Mouse (Mus musculus) embryo, embryonic 9.5 days (tissue): ENCODE measurements around the gene Crx.
"Not testable (repeated sequence)": the region's sequence is repeated elsewhere in the genome, so short reads cannot be mapped to it uniquely, and the experiment has no call there.

Experiments used
- DNase-seq: peaks from one replicate; pipeline ENCODE4 v3.0.0-alpha.2; 2017; ENCODE audit errors: extremely low spot score

The Crx gene

GRCm38 (mm10) chr7:15879756-15880155 lies at the start of gene Crx:
Gene Crx (minus strand): TSS chr7:15879968.
- no peak for DNase-seq

- DNase-seq = peak; percentile 94
Observed at GRCm38 (mm10) chr7:15922220-15922773, 42.5 kb upstream of the Crx start, which contains the start of gene Selenow. Gene Selenow (minus strand): TSS chr7:15922402.

- DNase-seq = peak; percentile 69
Observed at GRCm38 (mm10) chr7:15921796-15922195, 42.0 kb upstream of the Crx start.

GRCm38 (mm10) chr7:15920645-15921190 lies 41.0 kb upstream of the Crx start:
- DNase-seq = no peak

GRCm38 (mm10) chr7:15919947-15920346 lies 40.2 kb upstream of the Crx start:
- no peak for DNase-seq

- no peak for DNase-seq
Observed at GRCm38 (mm10) chr7:15918371-15918770, 38.6 kb upstream of the Crx start.

DNA sequence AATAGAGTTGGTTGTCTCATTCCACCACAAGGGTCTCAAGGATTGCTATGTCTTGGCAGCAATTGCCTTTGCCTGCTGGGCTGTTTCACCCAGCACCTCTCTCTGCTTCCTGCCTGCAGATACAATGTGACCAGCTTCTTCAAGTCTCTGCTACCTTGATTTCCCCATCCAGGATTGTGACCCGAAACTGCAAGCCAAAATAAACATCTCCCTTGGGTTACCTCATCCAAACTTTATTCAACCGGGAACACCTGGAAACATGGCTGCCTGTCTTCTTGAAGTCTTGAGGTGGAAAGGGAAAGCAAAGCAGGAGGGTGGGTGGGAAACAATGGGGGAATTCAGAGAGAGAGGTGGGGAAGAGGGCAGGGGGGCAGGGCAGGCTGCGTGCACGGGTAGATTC lies 37.2 kb upstream of the Crx start:
- DNase-seq = no peak

- no peak for DNase-seq
Observed at GRCm38 (mm10) chr7:15916134-15916723, 36.5 kb upstream of the Crx start.

- DNase-seq = not testable (repeated sequence)
Observed at GRCm38 (mm10) chr7:15915695-15916094, 35.9 kb upstream of the Crx start.

DNA sequence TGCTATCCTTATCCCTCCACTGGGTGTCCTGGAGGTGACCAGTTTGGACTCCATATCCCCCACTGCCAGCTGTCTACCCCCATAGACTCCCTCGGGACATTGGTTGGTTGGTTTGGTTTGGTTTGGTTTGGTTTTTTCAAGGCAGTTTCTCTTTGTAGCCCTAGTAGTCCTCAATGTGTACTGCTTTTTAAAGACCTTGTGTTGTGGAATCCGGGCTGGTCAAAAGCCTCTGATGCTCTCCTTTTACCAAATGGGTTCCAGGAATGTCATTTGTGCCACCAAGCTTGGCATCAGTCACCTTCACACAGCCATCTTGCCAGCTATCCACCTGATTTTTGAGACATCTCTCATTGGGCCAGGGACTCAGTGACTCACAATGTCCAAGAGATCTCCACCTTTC lies 35.0 kb upstream of the Crx start:
- no peak for DNase-seq

DNA sequence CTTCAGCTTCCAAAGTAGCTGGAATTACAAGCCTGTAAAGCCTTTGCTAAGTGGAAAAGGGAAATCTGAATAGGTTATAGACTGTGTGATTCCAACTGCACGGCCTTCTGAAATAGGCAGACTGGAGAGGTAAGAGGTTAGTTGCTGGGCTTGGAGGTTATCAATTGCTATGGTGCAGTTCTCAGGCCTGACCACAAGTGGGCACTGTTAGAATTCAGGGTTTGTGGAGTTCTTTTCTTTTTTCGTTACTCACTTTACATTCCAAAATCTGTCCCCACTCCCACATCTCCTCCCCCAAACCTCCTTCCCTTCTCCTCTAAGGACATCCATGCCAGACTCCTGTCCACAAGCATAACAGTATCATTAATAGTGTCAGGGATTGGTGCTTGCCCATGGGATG lies 34.5 kb upstream of the Crx start:
- DNase-seq = peak; percentile 43

DNA sequence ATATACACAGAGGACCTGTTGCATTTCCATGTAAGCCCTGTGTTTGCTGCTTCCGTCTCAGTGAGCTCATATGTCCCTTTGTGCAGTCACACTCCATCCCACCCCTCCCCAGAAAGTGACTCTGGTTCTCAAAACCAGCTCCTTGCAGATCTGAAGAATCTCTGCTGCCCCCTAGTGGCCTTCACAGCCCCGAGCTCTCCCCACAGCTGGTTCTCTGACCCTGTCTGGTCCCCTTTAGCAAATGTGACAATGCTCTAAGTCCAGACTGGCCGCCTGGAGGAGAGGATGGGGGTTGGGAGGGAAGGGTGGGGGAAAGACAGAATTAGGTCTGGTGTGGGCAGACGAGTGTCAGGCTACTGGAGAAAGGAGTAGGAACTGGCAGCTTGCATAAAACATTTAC lies 32.4 kb upstream of the Crx start:
- DNase-seq = peak; percentile 87

GRCm38 (mm10) chr7:15910521-15910920 lies 30.8 kb upstream of the Crx start:
- DNase-seq = no peak

DNA sequence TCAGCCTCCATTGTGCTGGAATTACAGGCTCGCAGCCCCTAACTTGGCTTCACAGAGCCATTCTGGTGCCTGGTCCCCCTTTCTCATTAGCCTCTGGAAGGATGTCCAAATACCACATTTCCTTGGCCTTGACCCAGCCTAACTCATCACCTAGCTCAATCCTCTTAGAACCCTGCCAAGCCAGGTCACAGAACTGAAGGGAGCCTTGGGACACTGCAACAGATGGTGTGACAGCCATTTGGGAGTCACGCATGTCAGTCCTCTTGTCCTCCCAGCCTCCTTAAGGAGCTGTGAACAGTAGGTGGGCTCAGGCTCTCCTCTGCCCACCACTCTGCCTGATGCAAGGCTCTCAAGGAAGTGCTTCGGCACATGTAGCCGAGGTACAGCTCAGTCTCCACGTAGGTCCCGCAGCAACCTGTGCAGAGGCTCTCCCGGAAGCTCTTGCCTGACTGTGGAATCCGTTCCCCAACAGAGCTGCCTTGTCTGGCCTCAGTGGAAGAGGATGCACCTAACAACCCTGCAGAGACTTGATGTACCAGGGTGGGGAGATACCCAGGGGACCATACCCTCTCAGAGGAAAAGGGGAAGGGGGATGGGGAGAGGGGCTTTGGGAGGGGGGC lies 28.3 kb upstream of the Crx start:
- DNase-seq = no peak

DNA sequence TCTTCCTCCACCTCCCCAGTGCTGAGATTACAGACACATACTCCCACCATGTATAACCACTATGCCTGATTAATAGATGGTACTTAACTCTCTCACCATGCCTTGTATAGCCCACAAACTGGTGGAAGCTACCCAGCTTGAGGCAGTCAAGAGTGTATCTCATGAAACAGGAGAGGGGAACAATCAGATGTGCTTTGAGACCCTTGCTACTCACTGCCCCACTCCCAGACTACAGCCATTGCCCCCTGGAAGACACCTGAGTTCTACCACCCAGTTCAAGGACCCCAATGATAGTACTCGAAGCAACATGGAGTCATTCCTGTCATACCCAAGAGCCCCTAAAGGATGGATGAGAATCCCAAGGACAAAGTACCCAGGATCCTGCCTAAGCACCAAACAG lies 26.8 kb upstream of the Crx start:
- no peak for DNase-seq

DNA sequence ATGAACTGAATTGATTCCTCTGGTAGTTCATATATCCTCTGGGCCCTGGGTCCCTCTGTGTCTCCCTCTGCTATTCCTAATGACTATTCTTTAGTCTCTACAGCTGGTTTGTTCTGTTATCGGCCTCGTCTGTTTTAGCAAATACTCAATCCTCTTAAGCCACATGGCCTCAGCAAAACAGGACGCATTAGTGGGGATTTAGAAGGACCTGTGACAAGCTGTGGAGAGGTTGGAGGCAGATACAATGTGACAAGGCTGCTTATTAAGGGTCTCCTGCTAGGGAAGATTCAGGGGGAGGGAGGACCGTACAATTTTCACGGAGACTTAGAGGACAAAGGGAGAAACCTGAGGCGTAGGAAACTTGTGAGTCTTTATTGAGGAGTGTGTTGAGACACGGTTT lies 26.1 kb upstream of the Crx start:
- no peak for DNase-seq

- no peak for DNase-seq
Observed at GRCm38 (mm10) chr7:15901366-15902048, 21.7 kb upstream of the Crx start.

DNA sequence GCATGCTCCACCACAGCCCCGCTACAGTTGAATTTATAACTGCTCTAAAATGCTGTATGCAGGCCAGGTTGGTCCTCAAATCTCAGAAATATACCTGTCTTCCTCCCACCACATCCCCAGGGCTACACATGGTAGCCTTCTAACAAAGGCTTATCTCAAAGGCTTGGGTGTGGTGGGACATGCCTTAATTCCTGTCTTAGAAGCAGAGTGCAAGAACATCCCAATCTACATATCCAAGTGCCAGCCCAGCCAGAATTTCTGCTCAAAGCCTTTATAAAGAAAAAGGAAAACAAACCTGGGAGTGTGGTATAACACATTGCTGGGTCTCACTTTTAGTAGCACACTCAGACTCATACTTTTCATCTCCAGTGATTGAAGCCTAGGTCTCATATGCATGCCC lies 14.5 kb upstream of the Crx start:
- no peak for DNase-seq

- no peak for DNase-seq
Observed at GRCm38 (mm10) chr7:15884127-15884526, 4.4 kb upstream of the Crx start.

DNA sequence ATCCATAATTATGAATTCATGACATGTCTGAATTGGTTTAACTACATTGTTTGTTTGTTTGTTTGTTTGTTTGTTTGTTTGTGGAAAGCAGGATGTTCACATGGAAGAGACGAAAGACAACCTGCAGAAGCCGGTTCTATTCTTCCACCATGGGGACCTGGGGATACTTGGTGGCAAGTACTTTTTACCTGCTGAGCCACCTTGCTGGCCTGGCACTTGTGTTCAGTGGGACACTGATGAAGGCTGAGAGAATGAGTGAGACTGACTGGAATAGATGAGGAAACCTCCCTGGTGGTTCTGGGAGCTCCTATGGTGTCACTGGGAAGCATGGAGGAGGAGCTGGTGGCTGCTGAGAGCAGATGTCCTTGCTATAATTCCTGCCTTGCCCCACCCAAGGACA lies 2.5 kb upstream of the Crx start, which contains the start of gene Crxos:
TSS of gene Crxos (plus strand) at position 301 of the 400 bp plus-strand sequence.
- no peak for DNase-seq

DNA sequence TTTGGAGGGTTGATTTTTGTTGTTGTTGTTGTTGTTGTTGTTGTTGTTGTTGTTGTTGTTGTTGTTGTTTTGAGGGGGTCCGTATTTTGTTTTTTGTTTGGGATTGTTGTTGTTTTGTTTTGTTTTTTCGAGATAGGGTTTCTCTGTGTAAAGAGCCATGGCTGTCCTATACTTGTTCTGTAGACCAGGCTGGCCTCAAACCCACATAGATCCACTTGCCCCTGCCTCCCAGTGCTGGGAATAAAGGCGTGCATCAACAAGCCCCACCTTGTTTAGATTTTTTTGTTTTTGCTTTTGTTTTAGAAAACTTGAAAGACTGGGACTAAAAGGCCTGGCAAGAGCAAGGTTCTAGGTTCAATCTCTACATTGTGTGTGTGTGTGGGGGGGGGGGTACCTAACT lies 2.1 kb upstream of the Crx start:
- DNase-seq = no peak

- peak; percentile 7 for DNase-seq
Observed at GRCm38 (mm10) chr7:15881388-15881787, 1.6 kb upstream of the Crx start.

DNA sequence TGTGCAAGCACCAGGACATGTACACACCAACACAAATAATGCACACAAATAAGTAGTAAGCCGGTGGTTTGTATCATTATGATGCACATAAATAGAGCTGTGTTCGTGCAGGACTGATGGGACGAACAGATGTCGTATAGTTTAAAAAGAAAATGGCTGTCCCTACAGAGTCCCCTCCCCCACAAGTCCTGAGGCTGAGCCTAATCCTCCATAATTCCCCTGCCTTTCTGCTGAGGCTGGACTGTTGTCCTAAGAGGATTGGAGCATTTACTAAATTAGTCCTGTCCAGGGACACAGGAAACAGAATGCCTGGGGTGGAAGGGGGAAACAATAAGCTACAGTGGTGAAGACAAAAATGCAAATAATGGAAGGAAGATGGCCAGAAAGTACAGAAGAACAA lies 15.7 kb downstream of the Crx start:
- no peak for DNase-seq
